Mouse (Mus musculus) intestine, embryonic 14.5 days (tissue): ENCODE data around the gene Col4a1. TPM values are rescaled to one million over a fixed set of nuclear protein-coding genes. Genes with fewer than 3 reads are reported as not detected.
A peak's percentile ranks its signal among the peaks of the same experiment; 100 is the strongest.

ENCODE experiments used
- ATAC-seq: fragments of 200-750 bp; cut with Nextera tagmentation; replicated peaks from 2 replicates; pipeline ENCODE4 v1.8.0; 2017; ENCODE audit warnings: low read depth, moderate number of reproducible peaks, moderate TSS enrichment, moderate library complexity; ENCODE audit not compliant: low FRiP score, low TSS enrichment
- DNase-seq: peaks from one replicate; pipeline ENCODE4 v3.0.0-alpha.2; 2018; ENCODE audit warnings: low spot score
- H3K27ac ChIP-seq: fragments of 300-500 bp; sonication (generic); 2 replicates; pipeline ENCODE4 v1.5.1; 2014; ENCODE audit warnings: low read depth, mild to moderate bottlenecking, control low read depth
- H3K27me3 ChIP-seq: fragments of 300-500 bp; sonication (generic); replicated peaks from 2 replicates; pipeline ENCODE4 v1.6.1; 2014; ENCODE audit warnings: low read length, control low read depth; ENCODE audit not compliant: control insufficient read depth, insufficient read depth
- H3K36me3 ChIP-seq: fragments of 300-500 bp; sonication (generic); 2 replicates; pipeline ENCODE4 v1.6.1; 2014; ENCODE audit warnings: low read length, control low read depth; ENCODE audit not compliant: control insufficient read depth, insufficient read depth
- H3K4me1 ChIP-seq: fragments of 300-500 bp; sonication (generic); replicated peaks from 2 replicates; pipeline ENCODE4 v1.6.1; 2014; ENCODE audit warnings: low read length, control low read depth, mixed read lengths; ENCODE audit not compliant: control insufficient read depth, insufficient read depth
- H3K4me2 ChIP-seq: fragments of 300-500 bp; sonication (generic); 2 replicates; pipeline ENCODE4 v1.6.1; 2014; ENCODE audit warnings: low read length
- H3K4me3 ChIP-seq: fragments of 300-500 bp; sonication (generic); 2 replicates; pipeline ENCODE4 v1.5.1; 2014; ENCODE audit warnings: low read depth, low read length, control low read depth, mixed read lengths
- H3K9ac ChIP-seq: fragments of 300-500 bp; sonication (generic); 2 replicates; pipeline ENCODE4 v1.6.1; 2014; ENCODE audit warnings: mild to moderate bottlenecking, low read length
- H3K9me3 ChIP-seq: fragments of 300-500 bp; sonication (generic); 2 replicates; pipeline ENCODE4 v1.6.1; 2016; ENCODE audit warnings: low read length, control low read depth; ENCODE audit not compliant: control insufficient read depth
- WGBS: fragments of 180-500 bp; shearing (Covaris S2); extraction: QIAGEN DNeasy Blood & Tissue Kit; methylation state at CpG from one replicate; pipeline ENCODE4 v1.1.7; 2014; 5-methylcytosine and 5-hydroxymethylcytosine counted together
- polyA plus RNA-seq: library from polyadenylated mRNA; unstranded; fragments of >200 nt; fragmentation: Nextera tagmentation; extraction: Ambion mirVana; gene quantifications from 2 replicates; pipeline ENCODE4 v1.2.1, GENCODE M21; 2014

Col4a1 gene
- polyA plus RNA-seq, 1 experiment from 2014 or later, result 228 TPM

DNA sequence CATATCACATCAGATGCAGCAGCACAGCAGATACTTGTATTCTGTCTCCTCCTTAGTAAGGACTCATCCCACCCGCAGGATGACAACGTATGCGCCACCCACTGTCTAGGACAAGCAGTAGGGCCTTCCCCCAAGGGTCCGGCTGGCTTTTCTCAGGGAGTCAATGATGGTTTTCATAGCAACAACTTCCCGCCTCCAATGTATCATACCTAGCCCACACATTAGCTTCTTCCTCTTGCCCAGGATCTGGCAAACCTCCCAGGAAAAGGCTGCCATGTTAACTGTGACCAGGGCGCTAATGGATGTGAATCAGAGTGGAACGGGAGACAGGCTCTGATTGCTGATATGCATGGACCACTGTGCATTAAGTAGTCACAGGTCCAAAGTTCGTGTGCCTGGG is 12.2 kb downstream of the Col4a1 start:
- H3K36me3 ChIP-seq, result no peaks in the 10 kb centered on the region
- no peaks in the 10 kb centered on the region for H3K9me3 ChIP-seq
- H3K27ac ChIP-seq, result no peak overlapping the region
- H3K4me2 ChIP-seq, result no peak overlapping the region
- H3K27me3 ChIP-seq, result no peaks in the 10 kb centered on the region
- H3K9ac ChIP-seq, result no peak overlapping the region
- WGBS, result 65% methylated on average over 8 of the region's 8 CpGs
- no peak overlapping the region for H3K4me3 ChIP-seq
- peaks cover 51% of the 10 kb centered on the region for H3K4me1 ChIP-seq
- no peak for ATAC-seq
- DNase-seq, result no peak

- H3K9me3 ChIP-seq, result no peaks in the 10 kb centered on the region
- WGBS, result 45% methylated on average over 3 of the region's 3 CpGs
- no peaks in the 10 kb centered on the region for H3K27me3 ChIP-seq
- peak overlapping the region; percentile 71 for H3K27ac ChIP-seq
- 0 out of 2 replicates have a peak overlapping the region, but pooled peaks have one; percentile 16 for H3K4me2 ChIP-seq
- H3K36me3 ChIP-seq, result no peaks in the 10 kb centered on the region
- ATAC-seq (no peak), DNase-seq (no peak)
- no peak overlapping the region for H3K4me3 ChIP-seq
- no peak overlapping the region for H3K9ac ChIP-seq
- H3K4me1 ChIP-seq, result peaks cover 51% of the 10 kb centered on the region
Measured at GRCm38 (mm10) chr8:11299317-11299602, 13.4 kb downstream of the Col4a1 start.

DNA sequence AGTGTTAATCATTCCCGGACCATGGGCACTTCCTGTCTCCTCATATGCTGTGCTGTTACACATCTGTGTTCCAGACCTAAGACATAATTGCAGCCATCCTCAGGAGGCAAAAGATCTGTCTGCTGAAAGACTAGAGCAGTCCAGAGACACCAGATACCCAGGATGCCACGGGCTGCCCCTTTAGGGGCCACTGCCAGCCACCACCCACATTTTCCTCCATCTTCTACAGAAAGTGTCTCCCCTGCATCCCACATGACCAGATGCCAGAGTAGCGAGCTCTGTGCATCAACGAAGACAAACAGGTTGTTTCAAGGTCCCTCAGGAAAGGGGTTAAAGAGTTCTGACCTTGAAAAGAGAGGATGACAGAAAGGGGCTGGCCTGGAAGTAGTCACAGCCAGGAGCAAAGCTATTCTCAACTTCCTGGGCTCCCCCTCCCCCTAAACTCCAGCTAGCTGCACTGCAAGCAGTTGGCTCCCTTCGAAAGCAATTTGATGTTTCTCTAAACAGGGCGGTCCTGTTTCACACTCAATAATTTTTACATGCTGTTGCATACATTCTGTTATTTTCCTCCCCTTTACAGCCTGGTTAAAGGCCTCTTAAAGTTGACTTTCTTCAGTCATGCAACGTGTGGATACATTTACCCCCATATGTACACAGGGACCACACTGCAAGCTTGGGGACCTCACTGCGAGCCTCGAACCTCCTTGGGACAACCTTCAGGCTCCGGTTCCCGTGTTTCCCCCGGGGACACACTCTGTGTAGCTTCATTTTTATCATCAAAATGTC is 13.9 kb downstream of the Col4a1 start:
- Histone ChIP-seq H3K4me3 (no peak overlapping the region), H3K9me3 (no peaks in the 10 kb centered on the region), H3K36me3 (no peaks in the 10 kb centered on the region), H3K27me3 (no peaks in the 10 kb centered on the region), H3K27ac (peak overlapping the region; percentile 71), H3K4me2 (0 out of 2 replicates have a peak overlapping the region, but pooled peaks have one; percentile 16), H3K9ac (no peak overlapping the region), H3K4me1 (peaks cover 51% of the 10 kb centered on the region)
- DNase-seq (no peak), ATAC-seq (no peak)
- 34% methylated on average over 12 of the region's 12 CpGs for WGBS

DNA sequence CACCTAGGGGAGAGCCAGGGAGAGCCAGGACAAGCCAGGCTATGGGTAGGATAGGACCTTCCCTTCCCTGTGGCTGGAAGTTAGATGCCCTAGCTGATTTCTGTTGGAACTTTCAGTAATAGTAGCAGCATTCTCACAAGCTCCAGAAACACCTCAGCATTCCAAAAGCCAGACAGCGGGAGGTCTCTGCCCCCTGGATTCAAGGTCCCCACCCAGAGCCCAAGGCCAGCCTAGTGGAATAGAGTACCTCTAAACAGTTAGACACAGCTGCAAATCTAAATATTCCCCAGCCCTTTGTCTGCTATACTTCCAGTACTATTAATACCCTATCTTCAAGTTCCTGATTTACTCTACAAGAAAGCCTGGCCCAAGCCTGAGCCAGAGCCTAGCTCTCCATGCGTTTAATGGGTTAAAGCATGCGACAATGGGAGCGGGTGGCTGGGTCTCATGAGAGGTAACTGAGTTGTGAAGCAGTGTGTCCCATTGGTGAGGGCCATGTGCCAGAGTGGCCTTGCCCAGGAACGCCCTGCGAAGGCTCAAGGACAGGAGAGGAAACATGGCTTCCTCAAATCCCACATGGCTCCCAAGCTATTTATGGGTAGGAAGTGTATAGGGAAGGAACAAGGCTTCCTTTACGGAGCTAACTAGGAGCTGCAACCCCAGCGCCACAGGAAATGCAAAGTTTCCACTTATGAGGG is 15.3 kb downstream of the Col4a1 start:
- no peak for ATAC-seq

GRCm38 (mm10) chr8:11296282-11296943 is 16.2 kb downstream of the Col4a1 start:
- Histone ChIP-seq H3K4me3 (no peak overlapping the region), H3K36me3 (no peaks in the 10 kb centered on the region), H3K4me2 (no peak overlapping the region), H3K27ac (peak overlapping the region; percentile 18; the same call in 1 of the 2 replicates), H3K4me1 (peaks cover 54% of the 10 kb centered on the region), H3K9ac (no peak overlapping the region), H3K9me3 (no peaks in the 10 kb centered on the region), H3K27me3 (no peaks in the 10 kb centered on the region)
- WGBS, result 62% methylated on average over 10 of the region's 10 CpGs
- ATAC-seq (no peak), DNase-seq (no peak)

More for the DNA sequence above, 15.3 kb downstream of the Col4a1 start:
- no peaks in the 10 kb centered on the region for H3K36me3 ChIP-seq
- H3K4me3 ChIP-seq, result no peak overlapping the region
- WGBS, result 76% methylated on average over 8 of the region's 8 CpGs
- DNase-seq, result no peak
- H3K9me3 ChIP-seq, result no peaks in the 10 kb centered on the region
- no peak overlapping the region for H3K9ac ChIP-seq
- no peak overlapping the region for H3K4me2 ChIP-seq
- no peaks in the 10 kb centered on the region for H3K27me3 ChIP-seq
- H3K27ac ChIP-seq, result no peak overlapping the region; the same call in 1 of the 2 replicates
- peaks cover 54% of the 10 kb centered on the region for H3K4me1 ChIP-seq

DNA sequence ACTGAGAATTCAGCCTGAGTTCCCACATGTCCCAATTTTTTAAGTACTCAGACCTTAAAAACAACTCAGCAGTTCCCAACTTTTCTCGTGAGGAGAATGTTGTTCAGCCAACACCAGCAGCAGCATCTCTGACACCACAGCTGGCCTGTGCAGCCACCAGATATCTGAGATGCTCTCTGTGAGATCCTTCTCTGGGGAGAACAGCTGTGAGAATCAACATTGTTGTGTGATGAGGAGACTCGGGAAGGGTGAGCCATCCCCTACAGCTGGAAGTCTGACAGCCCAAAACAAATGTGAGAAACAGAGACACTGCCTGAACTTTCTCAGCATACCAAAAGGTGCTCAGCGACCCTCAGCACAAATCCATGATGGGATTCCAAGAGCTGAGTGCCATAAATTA is 20.0 kb downstream of the Col4a1 start:
- no peaks in the 10 kb centered on the region for H3K27me3 ChIP-seq
- H3K4me1 ChIP-seq, result peaks cover 26% of the 10 kb centered on the region
- no peak for DNase-seq
- ATAC-seq, result 0 out of 2 replicates have a peak, but pooled peaks have one; percentile 59
- no peak overlapping the region for H3K4me2 ChIP-seq
- no peaks in the 10 kb centered on the region for H3K36me3 ChIP-seq
- H3K9me3 ChIP-seq, result no peaks in the 10 kb centered on the region
- peak overlapping the region; percentile 44 for H3K27ac ChIP-seq
- H3K9ac ChIP-seq, result no peak overlapping the region
- 25% methylated on average over 3 of the region's 3 CpGs for WGBS
- H3K4me3 ChIP-seq, result no peak overlapping the region

GRCm38 (mm10) chr8:11290533-11290932 is 22.1 kb downstream of the Col4a1 start:
- WGBS, result 6% methylated on average over 1 of the region's 1 CpGs
- peaks cover 6% of the 10 kb centered on the region; the same call in 1 of the 2 replicates for H3K4me1 ChIP-seq

DNA sequence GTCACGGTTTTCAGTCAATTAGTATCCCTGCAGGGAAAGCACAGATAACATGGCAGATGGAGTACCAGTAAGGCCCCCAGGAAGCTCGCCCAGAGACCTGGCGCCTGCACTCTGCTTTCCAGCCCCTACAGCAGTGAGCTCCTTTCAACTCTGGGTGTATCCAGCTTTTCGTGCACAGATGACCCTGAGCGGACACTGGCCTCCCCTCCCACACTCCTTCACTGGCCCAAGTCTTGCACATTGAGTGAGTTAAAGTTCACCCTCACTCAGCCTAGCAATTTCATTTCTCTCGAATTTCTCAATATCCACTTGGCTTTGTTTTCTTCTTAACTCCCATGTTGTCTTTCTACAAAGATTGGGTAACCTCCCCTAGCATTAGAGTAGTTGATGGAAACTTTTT is 24.3 kb downstream of the Col4a1 start:
- Histone ChIP-seq H3K4me2 (no peak overlapping the region), H3K9me3 (no peaks in the 10 kb centered on the region), H3K4me1 (peaks cover 6% of the 10 kb centered on the region; the same call in 1 of the 2 replicates), H3K27ac (no peak overlapping the region), H3K36me3 (no peaks in the 10 kb centered on the region), H3K9ac (no peak overlapping the region), H3K4me3 (no peak overlapping the region), H3K27me3 (no peaks in the 10 kb centered on the region)
- ATAC-seq (no peak), DNase-seq (no peak)
- WGBS, result 73% methylated on average over 6 of the region's 6 CpGs

More at GRCm38 (mm10) chr8:11290533-11290932, 22.1 kb downstream of the Col4a1 start:
- Histone ChIP-seq H3K27me3 (no peaks in the 10 kb centered on the region), H3K27ac (no peak overlapping the region), H3K4me2 (no peak overlapping the region), H3K4me3 (no peak overlapping the region), H3K9ac (no peak overlapping the region), H3K36me3 (no peaks in the 10 kb centered on the region), H3K9me3 (no peaks in the 10 kb centered on the region)
- ATAC-seq, result no peak
- no peak for DNase-seq
